Mouse (Mus musculus): ENCODE measurements at regions not wholly inside any gene's neighbourhood (a gene's known extent, or its start where the extent isn't known, plus 50 kb on each side); places are given as distances from the start of the nearest gene placed in this dataset.

DNA sequence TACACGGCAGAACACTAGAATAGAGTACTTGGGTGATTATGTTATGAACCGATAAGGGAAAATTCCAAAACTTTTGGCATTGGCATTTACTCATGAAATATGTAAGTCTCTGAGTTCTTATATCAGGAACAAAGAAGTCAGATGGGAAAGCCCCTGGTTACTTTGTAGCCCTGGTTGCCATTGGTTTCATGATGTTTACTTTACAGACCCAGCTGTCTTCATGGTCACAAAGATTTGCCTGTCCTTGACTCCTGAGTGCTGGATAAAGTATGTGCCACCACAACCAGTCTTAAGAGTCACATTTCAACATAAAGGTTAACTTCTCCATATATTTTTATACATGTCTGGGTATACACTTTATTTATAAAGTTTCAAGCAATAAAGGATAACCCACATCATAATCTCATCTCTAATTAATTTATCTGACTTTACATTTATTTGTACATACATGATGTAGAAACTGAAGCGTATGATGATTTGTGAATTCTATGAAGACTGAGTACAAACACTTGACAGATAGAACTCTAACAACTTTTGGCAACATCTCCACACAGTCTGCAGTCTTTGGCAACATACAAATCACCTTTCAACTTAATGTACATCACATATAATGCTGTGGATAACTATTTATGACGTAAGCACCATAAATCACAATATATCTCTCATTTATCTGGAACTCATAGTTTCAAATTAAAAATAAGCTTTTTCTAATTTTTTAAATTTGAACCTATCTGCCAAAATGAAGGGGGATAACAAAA is 1827.8 kb upstream of the Acvr2a start:
- H3K79me2 ChIP-seq (ENCODE audit: control insufficient read depth, insufficient read depth, low read length, poor library complexity) = no peaks in the 10 kb centered on the region
- TF ChIP-seq USF1 (IDR thresholded peaks at IDR 0.05; ENCODE audit: low read depth, low read length) (no peak), POLR2AphosphoS2 (IDR thresholded peaks at IDR 0.05; ENCODE audit: low read length) (no peak), SIN3A (IDR thresholded peaks at IDR 0.05; ENCODE audit: low read length) (no peak), ZMIZ1 (IDR thresholded peaks at IDR 0.05; ENCODE audit: low read depth, low read length) (no peak), POLR2AphosphoS5 (IDR thresholded peaks at IDR 0.05; ENCODE audit: borderline replicate concordance, low read depth, low read length) (no peak), MYB (IDR thresholded peaks at IDR 0.05; ENCODE audit: low read depth, low read length) (no peak), TAL1 (IDR thresholded peaks at IDR 0.05; ENCODE audit: low read length) (no peak), CTCF (IDR thresholded peaks at IDR 0.05 in 2 of 3, conservative IDR thresholded peaks at IDR 0.05 in 1 of 3; ENCODE audit: control insufficient read depth in 1 of 3, insufficient read depth in 1 of 3, low read depth in 2 of 3, low read length in 3 of 3, poor library complexity in 1 of 3, severe bottlenecking in 1 of 3) (no peak), MAFK (IDR thresholded peaks at IDR 0.05; ENCODE audit: borderline replicate concordance, low read depth, low read length) (no peak)
- H3K27me3 ChIP-seq (ENCODE audit: control insufficient read depth in 1 of 2, insufficient read depth in 2 of 2, low read length in 2 of 2) = no peaks in the 10 kb centered on the region
- no peak for DNase-seq (ENCODE audit: low read depth, low spot score)
- H3K27ac ChIP-seq (ENCODE audit: control insufficient read depth, low read depth, low read length) = no peak overlapping the region
- H3K9me3 ChIP-seq (replicated peaks; ENCODE audit: insufficient read depth, low read length) = no peaks in the 10 kb centered on the region
- no peaks in the 10 kb centered on the region for H3K4me1 ChIP-seq (ENCODE audit: control insufficient read depth in 1 of 2, insufficient read depth in 2 of 2, low read length in 2 of 2)
- no peaks in the 10 kb centered on the region for H3K36me3 ChIP-seq (ENCODE audit: control insufficient read depth in 1 of 2, insufficient read depth in 2 of 2, low read length in 2 of 2)
- H3K9ac ChIP-seq (ENCODE audit: control insufficient read depth, low read depth, low read length, poor library complexity, severe bottlenecking) = no peak overlapping the region
- no peak overlapping the region for H3K4me3 ChIP-seq (ENCODE audit: control insufficient read depth in 1 of 2, insufficient read depth in 1 of 2, low read depth in 2 of 2, low read length in 2 of 2)

DNA sequence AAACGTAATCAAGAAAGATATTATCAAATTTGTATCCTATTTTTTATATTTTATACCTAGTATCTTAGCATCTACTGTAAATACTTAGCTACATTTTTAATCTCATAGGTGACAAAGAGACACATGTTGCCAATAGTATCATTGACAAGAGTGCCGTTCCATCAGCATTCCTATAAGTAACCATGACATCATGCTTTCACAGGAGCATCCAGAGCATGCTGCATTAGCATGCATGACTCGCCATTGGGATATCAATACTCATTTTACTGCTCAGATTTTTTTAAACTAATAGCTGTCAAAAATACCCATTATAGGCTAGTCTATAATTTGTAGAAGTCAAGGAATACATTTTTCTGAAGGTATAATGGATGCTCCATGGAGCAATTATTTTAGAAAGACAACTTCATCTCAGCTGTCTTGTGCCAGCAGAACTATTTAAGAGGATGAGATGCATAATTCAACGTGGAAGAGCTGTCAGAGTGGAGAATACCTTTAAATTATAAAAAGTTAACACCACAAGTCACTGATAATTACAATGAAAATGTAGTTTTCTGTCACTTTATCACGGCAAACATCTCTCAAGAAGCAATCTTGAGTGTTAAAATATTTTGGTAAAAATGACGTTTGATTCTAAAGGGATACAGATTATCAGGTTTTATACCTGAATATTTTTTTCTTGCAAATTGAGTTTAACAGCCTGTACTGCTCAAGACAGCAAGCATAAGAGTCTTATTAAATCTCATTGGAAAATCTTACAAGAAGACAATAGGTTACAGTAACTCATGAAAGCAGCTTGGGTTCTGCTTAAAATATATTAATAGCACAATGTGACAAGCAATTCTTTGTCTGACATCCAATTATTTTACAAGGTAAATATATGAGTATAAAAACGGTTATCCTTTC is 1823.7 kb upstream of the Zeb2 start:
- TF ChIP-seq TBP (IDR thresholded peaks at IDR 0.05; ENCODE audit: low read depth, low read length) (no peak), MYB (IDR thresholded peaks at IDR 0.05; ENCODE audit: low read depth, low read length) (no peak)
- H3K27me3 ChIP-seq (ENCODE audit: control insufficient read depth in 1 of 2, insufficient read depth in 2 of 2, low read length in 2 of 2) = no peaks in the 10 kb centered on the region
- H3K4me3 ChIP-seq (ENCODE audit: control insufficient read depth in 1 of 2, insufficient read depth in 1 of 2, low read depth in 2 of 2, low read length in 2 of 2) = no peak overlapping the region
- no peak overlapping the region for H3K9ac ChIP-seq (ENCODE audit: control insufficient read depth, low read depth, low read length, poor library complexity, severe bottlenecking)
- no peaks in the 10 kb centered on the region for H3K36me3 ChIP-seq (ENCODE audit: control insufficient read depth in 1 of 2, insufficient read depth in 2 of 2, low read length in 2 of 2)
- H3K4me1 ChIP-seq (ENCODE audit: control insufficient read depth in 1 of 2, insufficient read depth in 2 of 2, low read length in 2 of 2) = no peaks in the 10 kb centered on the region
- H3K27ac ChIP-seq (ENCODE audit: control insufficient read depth, low read depth, low read length) = no peak overlapping the region
- no peak for DNase-seq (ENCODE audit: low read depth, low spot score)
- no peaks in the 10 kb centered on the region for H3K9me3 ChIP-seq (replicated peaks; ENCODE audit: insufficient read depth, low read length)
- H3K79me2 ChIP-seq (ENCODE audit: control insufficient read depth, insufficient read depth, low read length, poor library complexity) = no peaks in the 10 kb centered on the region

GRCm38 (mm10) chr2:46932831-46933230 is 1815.6 kb upstream of the Zeb2 start:
- no peaks in the 10 kb centered on the region for H3K36me3 ChIP-seq (ENCODE audit: control insufficient read depth in 1 of 2, insufficient read depth in 2 of 2, low read length in 2 of 2)
- no peak for TF ChIP-seq ZNF384 (IDR thresholded peaks at IDR 0.05; ENCODE audit: low read depth, low read length)
- no peak for TF ChIP-seq ZKSCAN1 (IDR thresholded peaks at IDR 0.05; ENCODE audit: low read depth, low read length)
- no peak for TF ChIP-seq E2F4 (IDR thresholded peaks at IDR 0.05; ENCODE audit: borderline replicate concordance, low read depth, low read length)
- TF ChIP-seq RCOR1 (IDR thresholded peaks at IDR 0.05; ENCODE audit: low read depth, low read length) = no peak
- TF ChIP-seq RAD21 (IDR thresholded peaks at IDR 0.05; ENCODE audit: low read depth, low read length) = no peak
- no peak for TF ChIP-seq EP300 (IDR thresholded peaks at IDR 0.05; ENCODE audit: low read depth in 1 of 2, low read length in 2 of 2)
- TF ChIP-seq USF1 (IDR thresholded peaks at IDR 0.05; ENCODE audit: low read depth, low read length) = no peak
- no peak for TF ChIP-seq UBTF (IDR thresholded peaks at IDR 0.05; ENCODE audit: borderline replicate concordance, insufficient read depth, low read depth, low read length)
- TF ChIP-seq ELF1 (IDR thresholded peaks at IDR 0.05; ENCODE audit: low read depth, low read length) = no peak
- no peak for TF ChIP-seq CHD2 (IDR thresholded peaks at IDR 0.05; ENCODE audit: low read length)
- TF ChIP-seq POLR2AphosphoS5 (IDR thresholded peaks at IDR 0.05; ENCODE audit: borderline replicate concordance, low read depth, low read length) = no peak
- TF ChIP-seq ZMIZ1 (IDR thresholded peaks at IDR 0.05; ENCODE audit: low read depth, low read length) = no peak
- TF ChIP-seq SMC3 (IDR thresholded peaks at IDR 0.05; ENCODE audit: low read depth, low read length) = no peak
- no peak for TF ChIP-seq USF2 (IDR thresholded peaks at IDR 0.05; ENCODE audit: borderline replicate concordance in 1 of 2, insufficient read depth in 1 of 2, low read depth in 1 of 2, low read length in 2 of 2)
- TF ChIP-seq NELFE (IDR thresholded peaks at IDR 0.05; ENCODE audit: low read depth, low read length) = no peak
- TF ChIP-seq POLR2A (IDR thresholded peaks at IDR 0.05; ENCODE audit: control insufficient read depth in 1 of 2, insufficient read depth in 1 of 2, low read depth in 1 of 2, low read length in 2 of 2, poor library complexity in 1 of 2) = no peak
- H3K9me3 ChIP-seq (replicated peaks; ENCODE audit: insufficient read depth, low read length) = no peaks in the 10 kb centered on the region
- H3K4me3 ChIP-seq (ENCODE audit: control insufficient read depth in 1 of 2, insufficient read depth in 1 of 2, low read depth in 2 of 2, low read length in 2 of 2) = no peak overlapping the region
- no peaks in the 10 kb centered on the region for H3K27me3 ChIP-seq (ENCODE audit: control insufficient read depth in 1 of 2, insufficient read depth in 2 of 2, low read length in 2 of 2)
- no peak for DNase-seq (ENCODE audit: low read depth, low spot score)
- H3K4me1 ChIP-seq (ENCODE audit: control insufficient read depth in 1 of 2, insufficient read depth in 2 of 2, low read length in 2 of 2) = no peaks in the 10 kb centered on the region
- H3K79me2 ChIP-seq (ENCODE audit: control insufficient read depth, insufficient read depth, low read length, poor library complexity) = no peaks in the 10 kb centered on the region
- no peak overlapping the region for H3K27ac ChIP-seq (ENCODE audit: control insufficient read depth, low read depth, low read length)
- H3K9ac ChIP-seq (ENCODE audit: control insufficient read depth, low read depth, low read length, poor library complexity, severe bottlenecking) = no peak overlapping the region

Measured in MEL (cell line).